Mouse (Mus musculus) liver, embryonic 13.5 days (tissue): ENCODE results near the gene Duxf3. TPM values are rescaled to one million over a fixed set of nuclear protein-coding genes. Genes with fewer than 3 reads are reported as not detected.
"Not testable (repeated sequence)": the region's sequence is repeated elsewhere in the genome, so short reads cannot be mapped to it uniquely, and the experiment has no call there.

ENCODE experiments used
- ATAC-seq: fragments of 200-750 bp; cut with Nextera tagmentation; 2 replicates; pipeline ENCODE4 v1.8.0; 2017; ENCODE audit warnings: low read depth, mild to moderate bottlenecking, moderate number of reproducible peaks, moderate library complexity
- DNase-seq: peaks from one replicate; pipeline ENCODE4 v3.0.0; 2022
- H3K27ac ChIP-seq: fragments of 300-500 bp; sonication (generic); 2 replicates; pipeline ENCODE4 v1.5.1; 2015; ENCODE audit warnings: moderate library complexity, mild to moderate bottlenecking, inconsistent platforms
- H3K27me3 ChIP-seq: fragments of 300-500 bp; sonication (generic); 2 replicates; pipeline ENCODE4 v1.6.1; 2015; ENCODE audit warnings: mild to moderate bottlenecking, inconsistent platforms
- H3K36me3 ChIP-seq: fragments of 300-500 bp; sonication (generic); 2 replicates; pipeline ENCODE4 v1.6.1; 2015; ENCODE audit warnings: mild to moderate bottlenecking, inconsistent platforms
- H3K4me1 ChIP-seq: fragments of 300-500 bp; sonication (generic); replicated peaks from 2 replicates; pipeline ENCODE4 v1.6.1; 2015; ENCODE audit warnings: inconsistent platforms
- H3K4me2 ChIP-seq: fragments of 300-500 bp; sonication (generic); 2 replicates; pipeline ENCODE4 v1.6.1; 2015; ENCODE audit warnings: inconsistent platforms, mild to moderate bottlenecking, moderate library complexity
- H3K4me3 ChIP-seq: fragments of 300-500 bp; sonication (generic); replicated peaks from 2 replicates; pipeline ENCODE4 v1.5.1; 2015; ENCODE audit warnings: mild to moderate bottlenecking, inconsistent platforms
- H3K9ac ChIP-seq: fragments of 300-500 bp; sonication (generic); 2 replicates; pipeline ENCODE4 v1.6.1; 2015; ENCODE audit warnings: mild to moderate bottlenecking, inconsistent platforms
- H3K9me3 ChIP-seq: fragments of 300-500 bp; sonication (generic); replicated peaks from 2 replicates; pipeline ENCODE4 v1.6.1; 2016; ENCODE audit warnings: inconsistent platforms
- WGBS: fragments of 180-500 bp; shearing (Covaris S2); methylation state at CpG from one replicate; pipeline ENCODE4 v1.1.7; 2015; ENCODE audit not compliant: insufficient replicate concordance; 5-methylcytosine and 5-hydroxymethylcytosine counted together
- polyA plus RNA-seq: library from polyadenylated mRNA; unstranded; fragments of >200 nt; fragmentation: Nextera tagmentation; extraction: Ambion mirVana; gene quantifications from 2 replicates; pipeline ENCODE4 v1.2.1, GENCODE M21; 2015

The Duxf3 gene
- polyA plus RNA-seq, 1 experiment from 2014 or later = not detected

DNA sequence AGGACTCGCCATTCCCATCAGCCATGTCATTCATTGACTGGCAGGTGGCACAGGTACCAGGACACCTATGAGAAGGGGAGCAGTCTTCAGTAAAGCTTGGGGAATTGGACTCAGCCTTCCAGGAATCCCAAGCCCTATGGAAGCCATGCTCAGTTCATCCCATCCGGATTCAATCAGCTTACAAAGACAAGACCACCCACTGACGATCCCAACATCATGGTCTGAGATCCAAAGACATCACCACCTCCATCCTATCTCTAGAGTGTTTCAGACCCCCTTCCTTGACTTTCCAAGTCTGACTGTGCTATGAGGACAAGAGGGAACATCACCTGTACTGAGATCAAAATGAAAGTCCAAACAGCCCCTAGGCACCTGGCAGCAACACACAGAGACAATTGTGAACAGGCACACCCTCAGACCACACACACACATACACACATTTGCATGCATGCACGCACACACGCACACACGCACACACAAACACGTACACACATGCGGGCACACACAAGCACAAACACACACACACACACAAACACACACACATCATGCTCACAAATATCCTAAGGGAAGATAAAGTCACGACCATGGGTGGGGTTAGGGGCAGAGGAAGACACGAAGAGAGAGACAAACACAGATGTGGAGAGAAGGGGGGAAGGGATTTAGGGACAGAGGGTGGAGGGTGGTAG is 722 bp upstream of the Duxf3 start:
- H3K4me1 ChIP-seq, H3K9ac ChIP-seq, H3K27me3 ChIP-seq, H3K4me2 ChIP-seq, H3K36me3 ChIP-seq, H3K4me3 ChIP-seq, DNase-seq, H3K27ac ChIP-seq: not testable (repeated sequence)
- peaks cover 23% of the 10 kb centered on the region for H3K9me3 ChIP-seq
- ATAC-seq = peak; percentile 24
- WGBS = 60% methylated on average over 10 of the region's 10 CpGs

- H3K4me3 ChIP-seq, H3K27me3 ChIP-seq, H3K4me1 ChIP-seq, H3K4me2 ChIP-seq, H3K36me3 ChIP-seq, H3K27ac ChIP-seq, H3K9ac ChIP-seq: not testable (repeated sequence)
- DNase-seq (peak; percentile 53), ATAC-seq (peak; percentile 70)
- 73% methylated on average over 35 of the region's 35 CpGs for WGBS
- H3K9me3 ChIP-seq = peaks cover 23% of the 10 kb centered on the region
Measured at GRCm38 (mm10) chr10:58231779-58232640, 465 bp downstream of the Duxf3 start.

DNA sequence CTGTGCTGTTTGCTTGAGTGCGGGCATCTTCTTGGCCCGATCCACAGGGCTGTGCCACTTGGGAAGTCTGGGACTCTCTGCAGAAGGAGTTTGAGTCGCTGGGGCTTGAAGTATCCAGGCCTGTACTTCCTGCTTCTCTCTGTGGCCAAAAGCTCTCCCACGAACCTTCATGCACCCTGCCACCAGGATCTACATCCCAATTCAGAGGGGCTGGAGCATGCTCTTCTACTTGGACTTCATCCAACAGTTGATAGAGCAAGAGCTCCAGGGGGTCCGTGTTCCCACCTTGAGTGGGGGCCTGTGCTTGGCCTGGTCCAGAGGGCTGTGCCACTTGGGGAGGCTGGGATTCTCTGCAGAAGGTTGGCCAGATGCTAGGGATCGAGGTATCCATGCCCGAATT is 1.4 kb downstream of the Duxf3 start:
- H3K27ac ChIP-seq, H3K27me3 ChIP-seq, ATAC-seq, H3K4me3 ChIP-seq, DNase-seq, H3K4me1 ChIP-seq, H3K9ac ChIP-seq, H3K4me2 ChIP-seq, H3K36me3 ChIP-seq: not testable (repeated sequence)
- 70% methylated on average over 5 of the region's 7 CpGs for WGBS
- H3K9me3 ChIP-seq = peaks cover 21% of the 10 kb centered on the region

- not testable (repeated sequence) for H3K36me3 ChIP-seq, H3K4me3 ChIP-seq, H3K9ac ChIP-seq, DNase-seq, ATAC-seq, H3K4me2 ChIP-seq, H3K27me3 ChIP-seq, H3K4me1 ChIP-seq, H3K27ac ChIP-seq
- H3K9me3 ChIP-seq = peaks cover 20% of the 10 kb centered on the region
- WGBS = 42% methylated on average over 3 of the region's 3 CpGs
Measured at GRCm38 (mm10) chr10:58230021-58230420, 2.5 kb downstream of the Duxf3 start.

DNA sequence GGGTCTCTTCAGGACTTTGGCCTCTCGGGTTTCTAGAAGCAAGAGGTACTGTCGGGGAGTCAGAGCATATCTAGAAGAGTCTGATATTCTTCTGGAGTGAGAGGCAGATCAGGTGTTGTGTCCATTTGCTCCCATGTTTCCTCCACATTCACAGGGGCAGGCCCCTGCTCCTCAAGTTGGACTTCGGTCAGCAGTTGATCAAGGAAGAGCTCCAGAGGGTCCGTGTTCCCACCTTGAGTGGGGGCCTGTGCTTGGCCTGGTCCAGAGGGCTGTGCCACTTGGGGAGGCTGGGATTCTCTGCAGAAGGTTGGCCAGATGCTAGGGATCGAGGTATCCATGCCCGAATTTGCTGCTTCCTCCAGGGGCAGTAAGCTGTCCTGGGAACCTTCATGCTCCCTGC is 4.7 kb downstream of the Duxf3 start:
- DNase-seq, H3K4me1 ChIP-seq, H3K4me3 ChIP-seq, ATAC-seq, H3K4me2 ChIP-seq, H3K27me3 ChIP-seq, H3K36me3 ChIP-seq, H3K9ac ChIP-seq, H3K27ac ChIP-seq: not testable (repeated sequence)
- 75% methylated on average over 2 of the region's 6 CpGs for WGBS
- H3K9me3 ChIP-seq = peaks cover 20% of the 10 kb centered on the region

- 58% methylated on average over 4 of the region's 4 CpGs for WGBS
- H3K9me3 ChIP-seq = peaks cover 10% of the 10 kb centered on the region; the same call in 1 of the 2 replicates
- not testable (repeated sequence) for H3K27me3 ChIP-seq, H3K9ac ChIP-seq, H3K4me1 ChIP-seq, H3K27ac ChIP-seq, H3K36me3 ChIP-seq, DNase-seq, ATAC-seq, H3K4me3 ChIP-seq, H3K4me2 ChIP-seq
Measured at GRCm38 (mm10) chr10:58226357-58226756, 6.1 kb downstream of the Duxf3 start.

DNA sequence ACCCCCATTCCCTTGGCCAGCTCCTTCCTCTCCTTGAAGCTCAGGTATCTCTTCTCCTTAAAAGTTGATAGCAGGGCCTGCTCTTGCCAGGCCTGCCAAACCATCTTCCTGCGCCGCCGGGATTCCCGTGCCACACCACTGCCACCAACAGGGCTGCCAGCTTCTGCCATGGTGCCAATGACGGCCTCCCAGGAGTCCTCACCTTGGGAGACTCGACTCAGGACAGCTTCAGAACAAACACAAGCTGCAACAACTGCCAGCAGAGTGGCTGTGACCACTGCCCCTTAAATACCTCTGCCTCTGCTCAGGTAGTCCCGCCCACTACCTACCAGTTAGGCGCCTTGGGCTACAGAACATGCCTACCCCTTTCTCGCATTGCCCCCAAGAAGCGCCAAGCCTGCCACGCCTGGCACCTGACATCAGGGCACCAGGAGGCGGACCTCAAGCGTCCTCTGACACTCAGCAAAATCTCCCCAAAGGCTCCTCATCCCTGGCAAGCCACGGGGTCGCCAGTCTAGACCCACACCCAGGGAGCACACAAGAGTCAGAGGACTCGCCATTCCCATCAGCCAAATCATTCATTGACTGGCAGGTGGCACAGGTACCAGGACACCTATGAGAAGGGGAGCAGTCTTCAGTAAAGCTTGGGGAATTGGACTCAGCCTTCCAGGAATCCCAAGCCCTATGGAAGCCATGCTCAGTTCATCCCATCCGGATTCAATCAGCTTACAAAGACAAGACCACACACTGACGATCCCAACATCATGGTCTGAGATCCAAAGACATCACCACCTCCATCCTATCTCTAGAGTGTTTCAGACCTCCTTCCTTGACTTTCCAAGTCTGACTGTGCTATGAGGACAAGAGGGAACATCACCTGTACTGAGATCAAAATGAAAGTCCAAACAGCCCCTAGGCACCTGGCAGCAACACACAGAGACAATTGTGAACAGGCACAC is 7.4 kb downstream of the Duxf3 start, which contains the start of gene AW822073:
Gene AW822073, minus strand, starts transcription at position 104 of the 959 bp plus-strand sequence.
- WGBS = 65% methylated on average over 18 of the region's 18 CpGs
- not testable (repeated sequence) for ATAC-seq, H3K27me3 ChIP-seq, DNase-seq, H3K36me3 ChIP-seq, H3K4me3 ChIP-seq, H3K9ac ChIP-seq, H3K4me1 ChIP-seq, H3K4me2 ChIP-seq, H3K27ac ChIP-seq
- 0 out of 2 replicates have a peak, but pooled peaks cover 10% of the 10 kb centered on the region for H3K9me3 ChIP-seq

DNA sequence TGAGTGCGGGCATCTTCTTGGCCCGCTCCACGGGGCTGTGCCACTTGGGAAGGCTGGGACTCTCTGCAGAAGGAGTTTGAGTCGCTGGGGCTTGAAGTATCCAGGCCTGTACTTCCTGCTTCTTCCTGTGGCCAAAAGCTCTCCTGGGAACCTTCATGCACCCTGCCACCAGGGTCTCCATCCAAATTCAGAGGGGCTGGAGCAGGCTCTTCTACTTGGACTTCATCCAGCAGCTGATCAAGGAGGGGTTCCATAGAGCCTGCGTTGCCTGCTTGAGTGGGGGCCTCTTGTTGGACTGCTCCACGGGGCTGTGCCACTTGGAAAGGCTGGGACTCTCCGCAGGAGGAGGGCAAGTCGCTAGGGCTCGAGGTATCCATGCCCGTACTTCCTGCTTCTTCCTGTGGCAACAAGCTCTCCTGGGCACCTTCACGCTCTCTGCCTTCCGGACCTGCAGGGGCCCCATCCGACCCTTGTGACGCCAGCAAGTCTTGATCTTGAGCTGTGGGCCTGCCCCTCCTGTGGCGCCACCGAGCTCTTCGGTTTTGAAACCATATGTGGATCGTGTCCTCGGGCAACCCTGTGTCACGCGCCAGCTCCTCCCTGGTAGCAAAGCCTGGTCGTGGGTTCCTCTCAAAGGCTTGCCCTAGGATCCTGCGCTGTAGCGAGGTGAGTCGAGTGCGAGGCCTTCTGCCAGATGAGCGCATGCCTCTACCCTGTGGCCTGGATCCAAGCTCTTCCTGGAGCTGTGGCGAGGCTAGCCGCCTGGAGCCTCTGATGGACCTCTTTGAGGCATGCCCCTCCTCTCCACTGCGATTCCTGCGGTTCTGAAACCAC is 8.3 kb downstream of the Duxf3 start:
- H3K9ac ChIP-seq, ATAC-seq, H3K36me3 ChIP-seq, H3K27me3 ChIP-seq, H3K4me3 ChIP-seq, H3K27ac ChIP-seq, H3K4me2 ChIP-seq, H3K4me1 ChIP-seq: not testable (repeated sequence)
- H3K9me3 ChIP-seq = 0 out of 2 replicates have a peak, but pooled peaks cover 10% of the 10 kb centered on the region
- WGBS = 73% methylated on average over 31 of the region's 31 CpGs
- peak; percentile 33 for DNase-seq

DNA sequence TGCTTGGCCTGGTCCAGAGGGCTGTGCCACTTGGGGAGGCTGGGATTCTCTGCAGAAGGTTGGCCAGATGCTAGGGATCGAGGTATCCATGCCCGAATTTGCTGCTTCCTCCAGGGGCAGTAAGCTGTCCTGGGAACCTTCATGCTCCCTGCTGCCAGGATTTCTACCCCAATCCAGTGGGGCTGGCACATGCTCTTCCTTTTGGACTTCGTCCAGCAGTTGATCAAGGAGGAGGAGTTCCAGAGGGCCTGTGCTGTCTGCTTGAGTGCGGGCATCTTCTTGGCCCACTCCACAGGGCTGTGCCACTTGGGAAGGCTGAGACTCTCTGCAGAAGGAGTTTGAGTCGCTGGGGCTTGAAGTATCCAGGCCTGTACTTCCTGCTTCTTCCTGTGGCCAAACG is 9.3 kb downstream of the Duxf3 start:
- H3K4me1 ChIP-seq, DNase-seq, H3K27ac ChIP-seq, H3K27me3 ChIP-seq, ATAC-seq, H3K4me2 ChIP-seq, H3K4me3 ChIP-seq, H3K9ac ChIP-seq, H3K36me3 ChIP-seq: not testable (repeated sequence)
- 0 out of 2 replicates have a peak, but pooled peaks cover 10% of the 10 kb centered on the region for H3K9me3 ChIP-seq
- WGBS = 58% methylated on average over 4 of the region's 6 CpGs

GRCm38 (mm10) chr10:58221571-58221970 is 10.9 kb downstream of the Duxf3 start:
- H3K27ac ChIP-seq, H3K9me3 ChIP-seq, DNase-seq, H3K36me3 ChIP-seq, H3K9ac ChIP-seq, H3K27me3 ChIP-seq, H3K4me1 ChIP-seq, H3K4me2 ChIP-seq, ATAC-seq, H3K4me3 ChIP-seq: not testable (repeated sequence)
- WGBS = 82% methylated on average over 2 of the region's 2 CpGs
